Mouse (Mus musculus) liver, adult 2 months (tissue): ENCODE results near the gene Kcna7.

Source experiments
- CTCF ChIP-seq: fragments of 200-500 bp; IDR thresholded peaks from 2 replicates; pipeline ENCODE4 v1.5.1; 2011; ENCODE audit warnings: low read depth, low read length, control low read depth
- POLR2A ChIP-seq: fragments of 200-500 bp; IDR thresholded peaks from 2 replicates; pipeline ENCODE4 v1.6.1; 2011; ENCODE audit warnings: low read length, control low read depth; ENCODE audit not compliant: insufficient read depth; ENCODE audit errors: extremely low read depth

- TF ChIP-seq CTCF, result no peak
- TF ChIP-seq POLR2A, result no peak
These were observed 38.3 kb downstream of the Kcna7 start for GRCm38 (mm10) chr7:45443526-45444420.
